Mouse (Mus musculus) spleen, adult 2 months (tissue): ENCODE measurements around the gene Myt1l. TPM values are rescaled to one million over a fixed set of nuclear protein-coding genes. Genes with fewer than 3 reads are reported as not detected.

Source experiments
- DNase-seq, 2 experiments: peaks; one replicate each; pipeline versions ENCODE4 v3.0.0 to v3.0.0-alpha.2; 2012 to 2021; ENCODE audit warnings: low spot score in 2 of 2, low read depth in 1 of 2
- H3K27ac ChIP-seq: fragments of 200-500 bp; 2 replicates; pipeline ENCODE4 v1.5.1; 2012; ENCODE audit warnings: low read length, inconsistent platforms; ENCODE audit not compliant: insufficient read depth
- H3K27me3 ChIP-seq: fragments of 200-500 bp; 2 replicates; pipeline ENCODE4 v1.6.1; 2012; ENCODE audit warnings: mild to moderate bottlenecking, moderate library complexity, low read length, inconsistent platforms; ENCODE audit not compliant: control insufficient read depth, insufficient read depth
- H3K36me3 ChIP-seq: fragments of 200-500 bp; 2 replicates; pipeline ENCODE4 v1.6.1; 2012; ENCODE audit warnings: mild to moderate bottlenecking, low read length, inconsistent platforms; ENCODE audit not compliant: control insufficient read depth, insufficient read depth
- H3K4me1 ChIP-seq: fragments of 200-500 bp; 2 replicates; pipeline ENCODE4 v1.6.1; 2011; ENCODE audit warnings: inconsistent platforms; ENCODE audit not compliant: control insufficient read depth, insufficient read depth, insufficient read length
- H3K4me3 ChIP-seq: fragments of 200-500 bp; 2 replicates; pipeline ENCODE4 v1.5.1; 2011; ENCODE audit warnings: mild to moderate bottlenecking, inconsistent platforms; ENCODE audit not compliant: insufficient read depth, insufficient read length; ENCODE audit errors: extremely low read depth
- CTCF ChIP-seq: fragments of 200-500 bp; IDR thresholded peaks from 2 replicates; pipeline ENCODE4 v1.5.1; 2011; ENCODE audit warnings: mild to moderate bottlenecking, inconsistent platforms; ENCODE audit not compliant: insufficient read depth, insufficient read length, insufficient replicate concordance; ENCODE audit errors: extremely low read depth
- POLR2A ChIP-seq: fragments of 200-500 bp; IDR thresholded peaks from 2 replicates; pipeline ENCODE4 v1.6.1; 2011; ENCODE audit warnings: low read depth, low read length, inconsistent platforms
- WGBS: fragments of 180-500 bp; shearing (Covaris S2); methylation state at CpG from one replicate; pipeline ENCODE4 v1.1.7; 2018; 5-methylcytosine and 5-hydroxymethylcytosine counted together
- polyA plus RNA-seq: library from polyadenylated mRNA; depleted of rRNA; stranded (reverse); fragments of >200 nt; gene quantifications from 2 replicates; pipeline ENCODE4 v1.2.3, GENCODE M21; 2012

Gene Myt1l
- polyA plus RNA-seq, 1 experiment: not detected

GRCm38 (mm10) chr12:29708166-29708565 is 180.0 kb downstream of the Myt1l start:
- DNase-seq: no peak
- no peaks in the 10 kb centered on the region for H3K4me1 ChIP-seq
- TF ChIP-seq POLR2A: no peak
- TF ChIP-seq CTCF: no peak
- no peak overlapping the region for H3K27ac ChIP-seq
- WGBS: 65% methylated on average over 3 of the region's 3 CpGs
- H3K4me3 ChIP-seq: no peak overlapping the region
- no peaks in the 10 kb centered on the region for H3K27me3 ChIP-seq
- no peaks in the 10 kb centered on the region for H3K36me3 ChIP-seq

DNA sequence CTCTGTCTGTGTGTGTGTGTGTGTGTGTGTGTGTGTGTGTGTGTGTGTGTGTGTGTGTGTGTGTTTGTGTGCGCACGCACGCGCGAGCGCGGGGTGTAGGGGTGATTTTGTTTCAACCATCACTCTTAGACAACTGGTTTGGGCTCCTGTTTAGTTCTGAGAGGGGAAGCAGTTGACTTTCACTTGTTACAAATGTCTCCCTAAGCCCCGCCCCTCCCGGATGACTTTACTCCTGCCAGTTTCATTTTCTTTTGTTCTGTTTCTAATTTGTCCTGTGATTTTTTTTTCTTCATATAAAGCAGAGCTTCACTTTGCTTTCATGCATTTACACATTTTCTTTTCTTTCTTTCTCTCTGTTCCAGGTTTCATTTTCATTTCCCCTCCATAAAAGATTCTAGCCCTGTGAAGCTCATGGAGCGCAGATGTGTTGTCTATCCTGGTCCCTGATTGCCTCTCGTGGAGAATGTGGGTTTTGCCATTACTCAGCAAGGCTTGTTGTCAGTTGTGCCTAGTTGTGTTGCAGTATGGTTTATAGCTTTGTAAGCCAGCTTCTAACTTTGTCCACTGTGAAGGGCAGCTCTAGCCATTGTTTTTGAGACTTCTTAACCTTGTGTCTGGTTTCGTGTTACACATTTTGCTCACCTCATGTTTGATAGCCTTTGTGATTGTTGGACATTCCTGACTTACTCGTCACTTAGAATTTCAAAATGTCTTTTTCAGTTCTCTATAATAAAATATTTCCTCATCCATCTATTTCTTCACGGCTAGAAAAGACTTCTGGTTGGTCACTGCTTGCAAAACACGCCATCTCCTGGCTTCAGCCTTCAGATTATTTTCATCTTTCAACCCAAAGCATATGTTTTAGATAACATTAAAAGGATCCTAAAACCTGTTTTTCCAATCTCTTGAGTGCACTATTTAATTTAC is 184.9 kb downstream of the Myt1l start:
- Histone ChIP-seq H3K4me3 (no peak overlapping the region), H3K27me3 (no peaks in the 10 kb centered on the region), H3K36me3 (no peaks in the 10 kb centered on the region), H3K27ac (no peak overlapping the region), H3K4me1 (no peaks in the 10 kb centered on the region)
- no peak for TF ChIP-seq POLR2A
- no peak for TF ChIP-seq CTCF
- DNase-seq: no peak
- WGBS: 78% methylated on average over 15 of the region's 15 CpGs

DNA sequence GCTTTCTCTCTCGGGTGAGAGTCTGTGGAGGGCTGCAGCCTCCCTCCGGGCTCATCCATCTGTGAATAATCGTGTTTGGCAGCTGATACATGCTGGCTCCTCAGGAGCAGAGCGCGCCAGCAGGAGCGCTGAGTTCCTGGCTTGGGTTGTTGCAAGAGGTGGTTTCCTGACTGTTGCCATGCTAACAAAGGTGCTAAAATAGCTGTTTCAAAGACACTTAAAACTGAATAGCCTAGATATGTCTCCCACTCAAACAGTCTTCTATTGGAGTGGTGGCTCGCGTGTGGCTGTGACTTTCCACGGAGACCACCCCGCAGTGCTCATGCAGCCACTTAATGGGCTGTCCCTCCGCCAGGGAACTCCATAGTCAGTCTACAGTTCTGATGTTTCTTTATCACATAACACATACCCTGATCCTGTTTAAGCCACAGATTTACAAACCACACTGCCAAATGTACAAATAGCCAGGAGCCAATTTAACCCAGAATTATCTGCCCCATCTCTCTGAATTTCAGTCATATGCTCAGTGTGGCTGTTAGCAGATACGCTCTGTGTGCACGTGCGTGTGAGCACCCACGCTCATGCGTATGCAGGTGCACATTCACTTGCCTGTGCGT is 195.6 kb downstream of the Myt1l start:
- H3K4me1 ChIP-seq: no peaks in the 10 kb centered on the region
- no peak overlapping the region for H3K27ac ChIP-seq
- 83% methylated on average over 17 of the region's 17 CpGs for WGBS
- no peaks in the 10 kb centered on the region for H3K36me3 ChIP-seq
- no peak for TF ChIP-seq POLR2A
- TF ChIP-seq CTCF: no peak
- no peak overlapping the region for H3K4me3 ChIP-seq
- H3K27me3 ChIP-seq: no peaks in the 10 kb centered on the region
- no peak for DNase-seq

DNA sequence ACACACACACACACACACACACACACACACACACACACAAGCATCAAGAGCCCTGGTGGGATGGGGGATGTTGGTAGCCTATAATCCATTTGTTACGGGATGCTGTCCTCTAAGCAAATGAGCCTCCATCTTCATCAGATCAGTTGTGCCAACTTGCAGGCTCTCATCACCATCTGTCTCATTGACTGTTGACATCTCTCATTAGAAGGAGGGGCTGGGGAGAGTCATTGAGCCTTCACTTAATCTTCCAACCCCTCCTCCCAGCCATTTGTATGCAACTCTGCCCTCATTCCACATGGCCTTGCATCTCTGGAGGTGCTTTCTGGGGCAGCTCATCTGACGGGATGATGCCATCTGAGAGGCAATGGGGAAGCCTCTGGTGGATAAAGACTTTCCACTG is 200.1 kb downstream of the Myt1l start:
- no peaks in the 10 kb centered on the region for H3K4me1 ChIP-seq
- no peak for DNase-seq
- WGBS: 69% methylated on average over 2 of the region's 2 CpGs
- H3K36me3 ChIP-seq: no peaks in the 10 kb centered on the region
- no peak overlapping the region for H3K4me3 ChIP-seq
- TF ChIP-seq CTCF: no peak
- no peak for TF ChIP-seq POLR2A
- no peaks in the 10 kb centered on the region for H3K27me3 ChIP-seq
- H3K27ac ChIP-seq: no peak overlapping the region

DNA sequence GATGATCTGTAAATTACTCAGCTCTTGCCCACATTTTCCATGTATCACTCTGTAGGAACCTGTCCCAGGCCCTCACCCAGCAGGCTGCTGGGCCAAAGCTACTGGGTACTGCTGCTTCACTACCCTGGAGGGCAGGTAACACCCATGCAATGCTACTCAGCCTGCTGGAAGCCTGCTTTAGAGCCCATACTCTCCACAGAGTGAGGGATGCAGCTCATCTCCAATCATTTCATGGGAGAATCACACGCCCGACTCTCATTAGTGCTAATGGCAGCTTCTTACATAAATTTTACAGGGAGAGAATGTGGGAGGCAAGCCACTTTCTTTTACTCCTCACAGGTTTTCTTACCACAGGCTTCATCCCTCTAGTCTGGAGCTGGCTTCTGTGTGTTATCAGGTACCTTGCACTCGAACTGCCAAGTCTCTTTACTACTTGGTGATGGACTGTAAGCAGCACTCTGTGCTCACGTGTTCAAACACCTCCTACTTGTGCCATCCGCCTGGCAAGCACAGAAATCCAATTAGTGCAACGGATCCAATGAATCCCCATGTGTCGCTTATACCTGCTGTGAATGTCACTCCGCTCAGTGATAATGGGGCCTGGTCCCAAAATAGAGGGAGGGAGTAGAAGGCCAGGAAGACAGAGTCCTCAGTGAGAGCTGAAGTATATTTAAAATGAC is 212.3 kb downstream of the Myt1l start:
- TF ChIP-seq POLR2A: no peak
- no peak for TF ChIP-seq CTCF

GRCm38 (mm10) chr12:29741181-29741580 is 213.0 kb downstream of the Myt1l start:
- 89% methylated on average over 6 of the region's 6 CpGs for WGBS
- no peak overlapping the region for H3K4me3 ChIP-seq
- H3K36me3 ChIP-seq: no peaks in the 10 kb centered on the region
- no peak for DNase-seq
- no peak overlapping the region for H3K27ac ChIP-seq
- H3K4me1 ChIP-seq: no peaks in the 10 kb centered on the region
- no peaks in the 10 kb centered on the region for H3K27me3 ChIP-seq
- TF ChIP-seq POLR2A (no peak), CTCF (no peak)

More for the DNA sequence above, 212.3 kb downstream of the Myt1l start:
- 85% methylated on average over 8 of the region's 8 CpGs for WGBS
- H3K4me3 ChIP-seq: no peak overlapping the region
- H3K27me3 ChIP-seq: no peaks in the 10 kb centered on the region
- H3K27ac ChIP-seq: no peak overlapping the region
- no peak for DNase-seq
- no peaks in the 10 kb centered on the region for H3K36me3 ChIP-seq
- no peaks in the 10 kb centered on the region for H3K4me1 ChIP-seq
